Mouse (Mus musculus) thymus, adult 2 months (tissue): ENCODE results near the gene Ptprn. TPM values are rescaled to one million over a fixed set of nuclear protein-coding genes. Genes with fewer than 3 reads are reported as not detected.
A peak's percentile ranks its signal among the peaks of the same experiment; 100 is the strongest.
"Not testable (repeated sequence)": the region's sequence is repeated elsewhere in the genome, so short reads cannot be mapped to it uniquely, and the experiment has no call there.

Source experiments
- DNase-seq: peaks from one replicate; pipeline ENCODE4 v3.0.0; 2021
- H3K27ac ChIP-seq: fragments of 200-500 bp; 2 replicates; pipeline ENCODE4 v1.5.1; 2012; ENCODE audit warnings: low read length, control low read depth; ENCODE audit not compliant: control insufficient read depth, insufficient read depth
- H3K27me3 ChIP-seq: fragments of 200-500 bp; 2 replicates; pipeline ENCODE4 v1.6.1; 2012; ENCODE audit warnings: mild to moderate bottlenecking, low read length, moderate library complexity, mixed read lengths; ENCODE audit not compliant: control insufficient read depth, insufficient read depth
- H3K36me3 ChIP-seq: fragments of 200-500 bp; 2 replicates; pipeline ENCODE4 v1.6.1; 2012; ENCODE audit warnings: mild to moderate bottlenecking, low read length, moderate library complexity; ENCODE audit not compliant: control insufficient read depth, insufficient read depth
- H3K4me1 ChIP-seq: fragments of 200-500 bp; replicated peaks from 2 replicates; pipeline ENCODE4 v1.6.1; 2012; ENCODE audit warnings: low read length; ENCODE audit not compliant: control insufficient read depth, insufficient read depth
- H3K4me3 ChIP-seq: fragments of 200-500 bp; 2 replicates; pipeline ENCODE4 v1.5.1; 2012; ENCODE audit warnings: mild to moderate bottlenecking, low read length, control low read depth, moderate library complexity; ENCODE audit not compliant: control insufficient read depth, insufficient read depth
- CTCF ChIP-seq: fragments of 200-500 bp; IDR thresholded peaks from 2 replicates; pipeline ENCODE4 v1.5.1; 2012; ENCODE audit warnings: mild to moderate bottlenecking, control low read depth, low read length, moderate library complexity, borderline replicate concordance; ENCODE audit not compliant: control insufficient read depth, poor library complexity, insufficient read depth; ENCODE audit errors: extremely low read depth
- POLR2A ChIP-seq: fragments of 200-500 bp; IDR thresholded peaks from 2 replicates; pipeline ENCODE4 v1.6.1; 2012; ENCODE audit warnings: mild to moderate bottlenecking, low read length, control low read depth, moderate library complexity; ENCODE audit not compliant: control insufficient read depth, poor library complexity, insufficient read depth; ENCODE audit errors: extremely low read depth
- WGBS: fragments of 180-500 bp; shearing (Covaris S2); methylation state at CpG from one replicate; pipeline ENCODE4 v1.1.7; 2018; 5-methylcytosine and 5-hydroxymethylcytosine counted together
- polyA plus RNA-seq: library from polyadenylated mRNA; depleted of rRNA; stranded (reverse); fragments of >200 nt; gene quantifications from 2 replicates; pipeline ENCODE4 v1.2.3, GENCODE M21; 2012

Gene Ptprn
- polyA plus RNA-seq, 1 experiment = 2.6 TPM

GRCm38 (mm10) chr1:75234606-75235005 is 29.7 kb downstream of the Ptprn start:
- no peaks in the 10 kb centered on the region for H3K27me3 ChIP-seq
- H3K36me3 ChIP-seq = no peaks in the 10 kb centered on the region
- under 1% methylated on average over 8 of the region's 8 CpGs for WGBS
- DNase-seq = peak; percentile 78
- no peak overlapping the region for H3K4me3 ChIP-seq
- TF ChIP-seq CTCF (peak; percentile 60; the same call in 1 of the 2 replicates), POLR2A (no peak)
- H3K27ac ChIP-seq = no peak overlapping the region
- peaks cover 6% of the 10 kb centered on the region for H3K4me1 ChIP-seq

- not testable (repeated sequence) for H3K4me1 ChIP-seq, H3K27ac ChIP-seq, DNase-seq, H3K27me3 ChIP-seq, H3K4me3 ChIP-seq, H3K36me3 ChIP-seq
- WGBS = 85% methylated on average over 4 of the region's 4 CpGs
These were observed 31.8 kb downstream of the Ptprn start for GRCm38 (mm10) chr1:75232489-75232888.

- H3K36me3 ChIP-seq = no peaks in the 10 kb centered on the region
- no peaks in the 10 kb centered on the region for H3K27me3 ChIP-seq
- TF ChIP-seq CTCF = no peak
- TF ChIP-seq POLR2A = no peak
- peaks cover 3% of the 10 kb centered on the region for H3K4me1 ChIP-seq
- no peak within 1 kb of the TSS for H3K27ac ChIP-seq
- no peak within 1 kb of the TSS for H3K4me3 ChIP-seq
- 88% methylated on average over 5 of the region's 5 CpGs for WGBS
- no peak for DNase-seq
These were observed 32.6 kb downstream of the Ptprn start, which contains the start of gene A630095N17Rik for GRCm38 (mm10) chr1:75231664-75232152. Gene A630095N17Rik, minus strand, starts transcription at chr1:75232102.

- WGBS = 97% methylated on average over 4 of the region's 4 CpGs
- Histone ChIP-seq H3K27ac (no peak overlapping the region), H3K4me1 (peaks cover 6% of the 10 kb centered on the region), H3K36me3 (no peaks in the 10 kb centered on the region), H3K27me3 (no peaks in the 10 kb centered on the region), H3K4me3 (no peak overlapping the region)
- no peak for DNase-seq
- no peak for TF ChIP-seq POLR2A
- no peak for TF ChIP-seq CTCF
These were observed 33.1 kb downstream of the Ptprn start for GRCm38 (mm10) chr1:75231224-75231623.

GRCm38 (mm10) chr1:75230335-75230994 is 33.8 kb downstream of the Ptprn start:
- TF ChIP-seq CTCF (no peak), POLR2A (no peak)
- no peak overlapping the region for H3K4me3 ChIP-seq
- no peaks in the 10 kb centered on the region for H3K36me3 ChIP-seq
- H3K27ac ChIP-seq = no peak overlapping the region
- no peaks in the 10 kb centered on the region for H3K27me3 ChIP-seq
- DNase-seq = no peak
- H3K4me1 ChIP-seq = peaks cover 7% of the 10 kb centered on the region
- 69% methylated on average over 7 of the region's 7 CpGs for WGBS

GRCm38 (mm10) chr1:75229158-75229557 is 35.1 kb downstream of the Ptprn start:
- no peaks in the 10 kb centered on the region for H3K36me3 ChIP-seq
- DNase-seq = no peak
- no peak for TF ChIP-seq CTCF
- TF ChIP-seq POLR2A = no peak
- H3K4me1 ChIP-seq = peaks cover 11% of the 10 kb centered on the region
- no peak overlapping the region for H3K27ac ChIP-seq
- H3K4me3 ChIP-seq = no peak overlapping the region
- no peaks in the 10 kb centered on the region for H3K27me3 ChIP-seq
- WGBS = 48% methylated on average over 4 of the region's 4 CpGs

- Histone ChIP-seq H3K27ac (no peak overlapping the region), H3K36me3 (no peaks in the 10 kb centered on the region), H3K4me1 (peaks cover 21% of the 10 kb centered on the region), H3K4me3 (no peak overlapping the region), H3K27me3 (no peaks in the 10 kb centered on the region)
- 96% methylated on average over 1 of the region's 1 CpGs for WGBS
- TF ChIP-seq CTCF = no peak
- TF ChIP-seq POLR2A = no peak
- no peak for DNase-seq
These were observed 36.6 kb downstream of the Ptprn start for GRCm38 (mm10) chr1:75227653-75228052.
